Mouse (Mus musculus) liver, adult 2 months (tissue): Measurements from ENCODE around the gene Tmem147.

ENCODE experiments used
- CTCF ChIP-seq: fragments of 200-500 bp; IDR thresholded peaks from 2 replicates; pipeline ENCODE4 v1.5.1; 2011; ENCODE audit warnings: low read depth, low read length, control low read depth
- POLR2A ChIP-seq: fragments of 200-500 bp; IDR thresholded peaks from 2 replicates; pipeline ENCODE4 v1.6.1; 2011; ENCODE audit warnings: low read length, control low read depth; ENCODE audit not compliant: insufficient read depth; ENCODE audit errors: extremely low read depth

GRCm38 (mm10) chr7:30723274-30723953, 5.9 kb downstream of the Tmem147 start:
- TF ChIP-seq CTCF (no peak), POLR2A (no peak)
